Mouse (Mus musculus): Measurements from ENCODE around the gene Vangl1.

DNA sequence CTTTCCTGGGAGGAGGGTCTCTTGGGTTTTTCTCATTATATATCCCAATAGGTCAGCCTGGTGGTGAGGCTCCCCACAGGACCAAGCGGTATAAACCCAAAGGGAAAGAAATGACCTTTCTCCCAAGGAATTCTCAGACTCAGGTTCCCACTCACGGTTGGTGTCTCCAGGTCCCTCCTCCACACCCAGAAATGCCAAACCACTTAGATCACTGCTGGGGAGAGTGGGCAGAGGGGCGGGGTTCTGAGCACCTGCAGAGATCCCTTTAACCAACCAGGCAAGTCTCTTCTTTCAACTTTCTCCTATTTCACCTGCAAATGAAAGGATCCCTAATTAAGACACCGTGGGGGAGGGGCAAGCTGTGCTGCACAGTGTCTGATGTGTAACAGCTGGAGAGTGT is 51.6 kb downstream of the Vangl1 start:
- TF ChIP-seq CTCF (conservative IDR thresholded peaks at IDR 0.05; ENCODE audit: insufficient read depth, insufficient read length, low read depth, low read length) (no peak), POLR2A (IDR thresholded peaks at IDR 0.05; ENCODE audit: low read depth, low read length) (no peak)

All from kidney, adult 2 months (tissue).